Mouse (Mus musculus) bone marrow macrophage, adult 2 months (primary cell): ENCODE measurements at regions not wholly inside any gene's neighbourhood (a gene's known extent, or its start where the extent isn't known, plus 50 kb on each side); places are given as distances from the start of the nearest gene placed in this dataset.

Experiments
- CTCF ChIP-seq: IDR thresholded peaks from 2 replicates; pipeline ENCODE4 v1.5.1; 2012; ENCODE audit warnings: low read depth, mild to moderate bottlenecking, low read length, moderate library complexity
- POLR2A ChIP-seq: IDR thresholded peaks from 2 replicates; pipeline ENCODE4 v1.6.1; 2012; ENCODE audit warnings: mild to moderate bottlenecking, low read depth, low read length, borderline replicate concordance

DNA sequence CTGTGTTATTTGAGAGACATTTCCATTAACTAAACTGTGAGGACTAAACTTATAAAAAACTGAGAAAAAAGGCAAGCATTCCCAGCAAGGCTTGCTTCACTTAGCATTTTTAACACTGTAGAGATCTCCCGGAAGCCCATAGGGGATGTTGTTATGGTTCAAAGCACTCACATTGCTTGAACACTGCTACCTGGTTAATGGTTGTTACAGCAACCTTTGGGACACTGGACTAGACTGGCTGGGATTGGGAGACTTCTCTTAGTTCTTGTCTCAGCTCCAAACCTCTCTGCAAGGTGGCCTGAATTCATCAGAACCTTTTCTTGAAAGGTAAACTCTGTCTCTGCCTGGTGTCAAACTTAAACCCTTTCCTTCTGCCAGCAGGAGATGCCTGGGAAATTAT, 184.5 kb upstream of the Slc7a14 start:
- TF ChIP-seq POLR2A (no peak), CTCF (no peak)
